In genomic region chr13:107576701-107577100, GRCm38 (mm10) we compare ENCODE assay signal across 16 mouse cellular contexts.
"Had no signal": no experiment of that assay in that cellular context is flagged by ENCODE, and none has a peak within 500 bp of the region (broad histone marks: within the 10 kb centered on the region; RNA-seq: fewer than 3 reads in every experiment).

No protein-coding gene starts in this region.

- H3K36me3 ChIP-seq: limb, embryonic 15.5 days; lung, embryonic 15.5 days; midbrain, embryonic 15.5 days; neural tube, embryonic 13.5 days had no signal

- H3K27me3 ChIP-seq: limb, embryonic 15.5 days; lung, embryonic 15.5 days; midbrain, embryonic 15.5 days; neural tube, embryonic 13.5 days had no signal

- H3K4me1 ChIP-seq: limb, embryonic 15.5 days; midbrain, embryonic 15.5 days; neural tube, embryonic 13.5 days had no signal

- H3K4me3 ChIP-seq: limb, embryonic 15.5 days; lung, embryonic 15.5 days; midbrain, embryonic 15.5 days; neural tube, embryonic 13.5 days had no signal

- H3K4me2 ChIP-seq: limb, embryonic 15.5 days; lung, embryonic 15.5 days; midbrain, embryonic 11.5 days; midbrain, embryonic 15.5 days; neural tube, embryonic 13.5 days had no signal

- DNase-seq: kidney, adult 8-10 months; kidney, postnatal 25 days; layer of hippocampus, postnatal 36 days; lung, postnatal 14 days; retina, postnatal 1 day; right cerebral cortex, postnatal 4 days; spleen, adult 18-20 months; thymus, postnatal 4 days had no signal

- ATAC-seq: intestine, postnatal 0 days; midbrain, embryonic 15.5 days had no signal

- H3K9me3 ChIP-seq: limb, embryonic 15.5 days; lung, embryonic 15.5 days; megakaryocyte, embryonic 14.5 days; midbrain, embryonic 15.5 days; neural tube, embryonic 13.5 days had no signal

- H3K9ac ChIP-seq: limb, embryonic 15.5 days; lung, embryonic 15.5 days; midbrain, embryonic 15.5 days; neural tube, embryonic 13.5 days had no signal

- H3K27ac ChIP-seq: limb, embryonic 15.5 days; lung, embryonic 15.5 days; macrophage; midbrain, embryonic 15.5 days; neural tube, embryonic 13.5 days had no signal
